Mouse (Mus musculus): ENCODE results near the gene Snx25. TPM values are rescaled to one million over a fixed set of nuclear protein-coding genes. Genes with fewer than 3 reads are reported as not detected.
"Not testable (repeated sequence)": the region's sequence is repeated elsewhere in the genome, so short reads cannot be mapped to it uniquely, and the experiment has no call there.

The Snx25 gene
- polyA plus RNA-seq, 1 experiment from 2014 or later: 7.9 TPM

- no peak for DNase-seq (ENCODE audit: low spot score)
- H3K27ac ChIP-seq (ENCODE audit: low read depth, low read length): no peak overlapping the region
Measured at GRCm38 (mm10) chr8:46117172-46117571, 34.8 kb downstream of the Snx25 start.

GRCm38 (mm10) chr8:46113421-46114170, 38.4 kb downstream of the Snx25 start:
- H3K36me3 ChIP-seq (ENCODE audit: control insufficient read depth, insufficient read depth, low read length); H3K27me3 ChIP-seq (ENCODE audit: control insufficient read depth, insufficient read depth, low read length); H3K9me3 ChIP-seq (ENCODE audit: control insufficient read depth, low read length); ATAC-seq (ENCODE audit: low FRiP score); H3K27ac ChIP-seq (ENCODE audit: low read depth, low read length); H3K4me2 ChIP-seq (replicated peaks; ENCODE audit: low read depth, low read length); H3K9ac ChIP-seq (ENCODE audit: low read depth, low read length); DNase-seq (ENCODE audit: low spot score); H3K4me3 ChIP-seq (ENCODE audit: low read depth, low read length); H3K4me1 ChIP-seq (replicated peaks; ENCODE audit: control insufficient read depth, insufficient read depth, low read length): not testable (repeated sequence)

More at GRCm38 (mm10) chr8:46117172-46117571, 34.8 kb downstream of the Snx25 start:
- H3K36me3 ChIP-seq (ENCODE audit: control insufficient read depth, insufficient read depth, low read length): no peaks in the 10 kb centered on the region
- H3K9ac ChIP-seq (ENCODE audit: low read depth, low read length): no peak overlapping the region
- H3K27me3 ChIP-seq (ENCODE audit: control insufficient read depth, insufficient read depth, low read length): no peaks in the 10 kb centered on the region
- no peak overlapping the region for H3K4me2 ChIP-seq (replicated peaks; ENCODE audit: low read depth, low read length)
- ATAC-seq (ENCODE audit: low FRiP score): no peak
- H3K4me1 ChIP-seq (replicated peaks; ENCODE audit: control insufficient read depth, insufficient read depth, low read length): no peaks in the 10 kb centered on the region
- no peaks in the 10 kb centered on the region for H3K9me3 ChIP-seq (ENCODE audit: control insufficient read depth, low read length)
- WGBS: 89% methylated on average over 3 of the region's 3 CpGs
- H3K4me3 ChIP-seq (ENCODE audit: low read depth, low read length): no peak overlapping the region

GRCm38 (mm10) chr8:46107690-46108089, 44.3 kb downstream of the Snx25 start:
- Histone ChIP-seq H3K36me3 (ENCODE audit: control insufficient read depth, insufficient read depth, low read length) (no peaks in the 10 kb centered on the region), H3K27ac (ENCODE audit: low read depth, low read length) (no peak overlapping the region), H3K4me2 (replicated peaks; ENCODE audit: low read depth, low read length) (no peak overlapping the region), H3K9me3 (ENCODE audit: control insufficient read depth, low read length) (no peaks in the 10 kb centered on the region), H3K9ac (ENCODE audit: low read depth, low read length) (no peak overlapping the region), H3K27me3 (ENCODE audit: control insufficient read depth, insufficient read depth, low read length) (no peaks in the 10 kb centered on the region), H3K4me3 (ENCODE audit: low read depth, low read length) (no peak overlapping the region), H3K4me1 (replicated peaks; ENCODE audit: control insufficient read depth, insufficient read depth, low read length) (no peaks in the 10 kb centered on the region)
- no peak for DNase-seq (ENCODE audit: low spot score)
- no peak for ATAC-seq (ENCODE audit: low FRiP score)

GRCm38 (mm10) chr8:46103434-46103833, 48.5 kb downstream of the Snx25 start:
- no peaks in the 10 kb centered on the region for H3K9me3 ChIP-seq (ENCODE audit: control insufficient read depth, low read length)
- 0 out of 2 replicates have a peak, but pooled peaks cover 3% of the 10 kb centered on the region for H3K36me3 ChIP-seq (ENCODE audit: control insufficient read depth, insufficient read depth, low read length)
- no peak for ATAC-seq (ENCODE audit: low FRiP score)
- no peaks in the 10 kb centered on the region for H3K27me3 ChIP-seq (ENCODE audit: control insufficient read depth, insufficient read depth, low read length)
- H3K4me3 ChIP-seq (ENCODE audit: low read depth, low read length): no peak overlapping the region
- DNase-seq (ENCODE audit: low spot score): no peak
- H3K4me2 ChIP-seq (replicated peaks; ENCODE audit: low read depth, low read length): no peak overlapping the region
- no peaks in the 10 kb centered on the region for H3K4me1 ChIP-seq (replicated peaks; ENCODE audit: control insufficient read depth, insufficient read depth, low read length)
- no peak overlapping the region for H3K9ac ChIP-seq (ENCODE audit: low read depth, low read length)
- 96% methylated on average over 11 of the region's 11 CpGs for WGBS
- H3K27ac ChIP-seq (ENCODE audit: low read depth, low read length): no peak overlapping the region

- Histone ChIP-seq H3K36me3 (ENCODE audit: control insufficient read depth, insufficient read depth, low read length) (no peaks in the 10 kb centered on the region), H3K4me1 (replicated peaks; ENCODE audit: control insufficient read depth, insufficient read depth, low read length) (no peaks in the 10 kb centered on the region), H3K9ac (ENCODE audit: low read depth, low read length) (no peak overlapping the region), H3K4me2 (replicated peaks; ENCODE audit: low read depth, low read length) (no peak overlapping the region), H3K4me3 (ENCODE audit: low read depth, low read length) (no peak overlapping the region), H3K9me3 (ENCODE audit: control insufficient read depth, low read length) (no peaks in the 10 kb centered on the region), H3K27me3 (ENCODE audit: control insufficient read depth, insufficient read depth, low read length) (no peaks in the 10 kb centered on the region), H3K27ac (ENCODE audit: low read depth, low read length) (no peak overlapping the region)
- ATAC-seq (ENCODE audit: low FRiP score) (no peak), DNase-seq (ENCODE audit: low spot score) (no peak)
- WGBS: 89% methylated on average over 6 of the region's 6 CpGs
Measured at GRCm38 (mm10) chr8:46092667-46093360, 59.1 kb downstream of the Snx25 start.

GRCm38 (mm10) chr8:46083141-46083540, 68.8 kb downstream of the Snx25 start:
- no peak overlapping the region for H3K4me2 ChIP-seq (replicated peaks; ENCODE audit: low read depth, low read length)
- H3K4me1 ChIP-seq (replicated peaks; ENCODE audit: control insufficient read depth, insufficient read depth, low read length): no peaks in the 10 kb centered on the region
- no peak overlapping the region for H3K4me3 ChIP-seq (ENCODE audit: low read depth, low read length)
- ATAC-seq (ENCODE audit: low FRiP score): no peak
- no peak for DNase-seq (ENCODE audit: low spot score)
- no peak overlapping the region for H3K9ac ChIP-seq (ENCODE audit: low read depth, low read length)
- 84% methylated on average over 5 of the region's 5 CpGs for WGBS
- H3K27ac ChIP-seq (ENCODE audit: low read depth, low read length): no peak overlapping the region
- H3K27me3 ChIP-seq (ENCODE audit: control insufficient read depth, insufficient read depth, low read length): no peaks in the 10 kb centered on the region
- H3K9me3 ChIP-seq (ENCODE audit: control insufficient read depth, low read length): no peaks in the 10 kb centered on the region
- H3K36me3 ChIP-seq (ENCODE audit: control insufficient read depth, insufficient read depth, low read length): no peaks in the 10 kb centered on the region

- Histone ChIP-seq H3K4me2 (replicated peaks; ENCODE audit: low read depth, low read length) (no peak overlapping the region), H3K4me1 (replicated peaks; ENCODE audit: control insufficient read depth, insufficient read depth, low read length) (no peaks in the 10 kb centered on the region), H3K27me3 (ENCODE audit: control insufficient read depth, insufficient read depth, low read length) (no peaks in the 10 kb centered on the region), H3K36me3 (ENCODE audit: control insufficient read depth, insufficient read depth, low read length) (no peaks in the 10 kb centered on the region), H3K9me3 (ENCODE audit: control insufficient read depth, low read length) (no peaks in the 10 kb centered on the region), H3K4me3 (ENCODE audit: low read depth, low read length) (no peak overlapping the region), H3K9ac (ENCODE audit: low read depth, low read length) (no peak overlapping the region), H3K27ac (ENCODE audit: low read depth, low read length) (no peak overlapping the region)
- 82% methylated on average over 2 of the region's 2 CpGs for WGBS
- ATAC-seq (ENCODE audit: low FRiP score): no peak
- DNase-seq (ENCODE audit: low spot score): no peak
Measured at GRCm38 (mm10) chr8:46081030-46081429, 70.9 kb downstream of the Snx25 start.

GRCm38 (mm10) chr8:46078866-46079265, 73.1 kb downstream of the Snx25 start:
- Histone ChIP-seq H3K9ac (ENCODE audit: low read depth, low read length) (no peak overlapping the region), H3K4me3 (ENCODE audit: low read depth, low read length) (no peak overlapping the region), H3K4me1 (replicated peaks; ENCODE audit: control insufficient read depth, insufficient read depth, low read length) (no peaks in the 10 kb centered on the region), H3K4me2 (replicated peaks; ENCODE audit: low read depth, low read length) (no peak overlapping the region), H3K36me3 (ENCODE audit: control insufficient read depth, insufficient read depth, low read length) (no peaks in the 10 kb centered on the region), H3K27me3 (ENCODE audit: control insufficient read depth, insufficient read depth, low read length) (no peaks in the 10 kb centered on the region), H3K9me3 (ENCODE audit: control insufficient read depth, low read length) (no peaks in the 10 kb centered on the region), H3K27ac (ENCODE audit: low read depth, low read length) (no peak overlapping the region)
- no peak for ATAC-seq (ENCODE audit: low FRiP score)
- 90% methylated on average over 6 of the region's 6 CpGs for WGBS
- DNase-seq (ENCODE audit: low spot score): no peak

GRCm38 (mm10) chr8:46075223-46075622, 76.7 kb downstream of the Snx25 start:
- H3K9me3 ChIP-seq (ENCODE audit: control insufficient read depth, low read length): no peaks in the 10 kb centered on the region
- 95% methylated on average over 5 of the region's 5 CpGs for WGBS
- H3K4me2 ChIP-seq (replicated peaks; ENCODE audit: low read depth, low read length): no peak overlapping the region
- H3K27ac ChIP-seq (ENCODE audit: low read depth, low read length): no peak overlapping the region
- no peak overlapping the region for H3K4me3 ChIP-seq (ENCODE audit: low read depth, low read length)
- ATAC-seq (ENCODE audit: low FRiP score) (no peak), DNase-seq (ENCODE audit: low spot score) (no peak)
- H3K36me3 ChIP-seq (ENCODE audit: control insufficient read depth, insufficient read depth, low read length): no peaks in the 10 kb centered on the region
- H3K27me3 ChIP-seq (ENCODE audit: control insufficient read depth, insufficient read depth, low read length): no peaks in the 10 kb centered on the region
- no peak overlapping the region for H3K9ac ChIP-seq (ENCODE audit: low read depth, low read length)
- H3K4me1 ChIP-seq (replicated peaks; ENCODE audit: control insufficient read depth, insufficient read depth, low read length): no peaks in the 10 kb centered on the region

All from hindbrain, embryonic 11.5 days (tissue).